Mouse (Mus musculus): ENCODE data around the gene Il17re.

Gene Il17re

GRCm38 (mm10) chr6:113443091-113443490 is 15.2 kb upstream of the Il17re start:
- DNase-seq (ENCODE audit: low read depth, low spot score): no peak

- DNase-seq (ENCODE audit: low read depth, low spot score): no peak
These were observed 13.9 kb upstream of the Il17re start for GRCm38 (mm10) chr6:113444207-113444965.

- no peak for DNase-seq (ENCODE audit: low read depth, low spot score)
These were observed 10.6 kb upstream of the Il17re start for GRCm38 (mm10) chr6:113447639-113448038.

GRCm38 (mm10) chr6:113451839-113452238 is 6.4 kb upstream of the Il17re start:
- no peak for DNase-seq (ENCODE audit: low read depth, low spot score)

- DNase-seq (ENCODE audit: low read depth, low spot score): no peak
These were observed 3.3 kb upstream of the Il17re start for GRCm38 (mm10) chr6:113455007-113455406.

- no peak for DNase-seq (ENCODE audit: low read depth, low spot score)
These were observed 351 bp downstream of the Il17re start for GRCm38 (mm10) chr6:113458635-113459034.

- no peak for DNase-seq (ENCODE audit: low read depth, low spot score)
These were observed 5.8 kb downstream of the Il17re start for GRCm38 (mm10) chr6:113464040-113464439.

GRCm38 (mm10) chr6:113465602-113466001 is 7.3 kb downstream of the Il17re start:
- peak; percentile 28 for DNase-seq (ENCODE audit: low read depth, low spot score)

- no peak for DNase-seq (ENCODE audit: low read depth, low spot score)
These were observed 10.2 kb downstream of the Il17re start for GRCm38 (mm10) chr6:113468512-113468911.

GRCm38 (mm10) chr6:113469021-113469420 is 10.7 kb downstream of the Il17re start:
- peak; percentile 45 for DNase-seq (ENCODE audit: low read depth, low spot score)

- DNase-seq (ENCODE audit: low read depth, low spot score): peak; percentile 70
These were observed 11.1 kb downstream of the Il17re start for GRCm38 (mm10) chr6:113469432-113469831.

GRCm38 (mm10) chr6:113471297-113471936 is 13.1 kb downstream of the Il17re start, which contains the start of gene Il17rc:
TSS of gene Il17rc (plus strand) at chr6:113471427.
- DNase-seq (ENCODE audit: low read depth, low spot score): no peak

- no peak for DNase-seq (ENCODE audit: low read depth, low spot score)
These were observed 13.8 kb downstream of the Il17re start for GRCm38 (mm10) chr6:113472061-113472460.

GRCm38 (mm10) chr6:113473246-113473645 is 15.0 kb downstream of the Il17re start:
- DNase-seq (ENCODE audit: low read depth, low spot score): no peak

GRCm38 (mm10) chr6:113473715-113474114 is 15.4 kb downstream of the Il17re start:
- DNase-seq (ENCODE audit: low read depth, low spot score): no peak

- no peak for DNase-seq (ENCODE audit: low read depth, low spot score)
These were observed 19.1 kb downstream of the Il17re start for GRCm38 (mm10) chr6:113477353-113477752.

GRCm38 (mm10) chr6:113478906-113479305 is 20.6 kb downstream of the Il17re start:
- no peak for DNase-seq (ENCODE audit: low read depth, low spot score)

- no peak for DNase-seq (ENCODE audit: low read depth, low spot score)
These were observed 22.5 kb downstream of the Il17re start for GRCm38 (mm10) chr6:113480555-113481373.

- DNase-seq (ENCODE audit: low read depth, low spot score): peak; percentile 49
These were observed 24.3 kb downstream of the Il17re start for GRCm38 (mm10) chr6:113482477-113483099.

GRCm38 (mm10) chr6:113483100-113483615 is 24.9 kb downstream of the Il17re start, which contains the start of gene Creld1:
TSS of gene Creld1 (plus strand) at chr6:113483297.
- peak; percentile 87 for DNase-seq (ENCODE audit: low read depth, low spot score)

GRCm38 (mm10) chr6:113483729-113484128 is 25.4 kb downstream of the Il17re start:
- no peak for DNase-seq (ENCODE audit: low read depth, low spot score)

Data from retina, postnatal 7 days (tissue).